Comparison of ENCODE assay signal across 9 mouse cellular contexts in the genomic region with DNA sequence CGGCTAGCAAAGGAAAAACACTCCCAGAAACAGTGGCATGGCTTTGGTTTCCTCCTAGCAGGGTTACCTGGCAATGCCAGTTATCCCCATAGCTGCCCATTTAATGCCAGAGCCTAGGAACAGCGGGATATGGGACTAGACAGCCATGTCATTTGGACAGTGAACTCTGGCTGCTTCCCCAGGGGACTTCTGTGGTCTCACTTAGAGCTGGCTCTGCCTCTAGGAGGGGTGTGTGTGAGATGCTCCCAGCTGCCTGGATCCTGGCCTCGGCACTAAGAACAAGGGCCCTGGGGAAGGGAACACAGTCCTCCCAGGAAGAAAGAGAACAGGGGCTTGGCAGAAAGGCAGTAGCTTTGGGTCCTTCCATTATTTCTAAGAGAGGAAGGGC.
DNase-seq lines count a peak whose midpoint lies in the region; ATAC-seq and TF ChIP-seq lines count a peak whose summit lies in the region.
"Had no signal": no experiment of that assay in that cellular context is flagged by ENCODE, and none has a peak within 500 bp of the region (broad histone marks: within the 10 kb centered on the region; RNA-seq: fewer than 3 reads in every experiment).

No protein-coding gene starts in this region.

- H3K4me1 ChIP-seq in kidney, embryonic 16.5 days (ENCODE audit: insufficient read depth, low read length): peaks cover 27% of the 10 kb centered on the region
- H3K4me1 ChIP-seq in cortical plate, adult 2 months (ENCODE audit: control insufficient read depth, insufficient read depth, low read length): peaks cover 14% of the 10 kb centered on the region
- H3K4me1 ChIP-seq in hindbrain, embryonic 12.5 days: peaks cover 63% of the 10 kb centered on the region
- peaks cover 56% of the 10 kb centered on the region for H3K4me1 ChIP-seq in neural tube, embryonic 12.5 days

- H3K36me3 ChIP-seq in kidney, embryonic 16.5 days (ENCODE audit: insufficient read depth, low read length): no peaks in the 10 kb centered on the region
- H3K36me3 ChIP-seq in hindbrain, embryonic 12.5 days: no peaks in the 10 kb centered on the region
- H3K36me3 ChIP-seq in neural tube, embryonic 12.5 days: 0 out of 2 replicates have a peak, but pooled peaks cover 6% of the 10 kb centered on the region

- TF ChIP-seq CTCF in cortical plate, adult 2 months (IDR thresholded peaks at IDR 0.05; ENCODE audit: extremely low read depth, insufficient read depth, low read length): no peak

- 13% methylated on average over 3 of the region's 3 CpGs for WGBS in kidney, embryonic 16.5 days
- 16% methylated on average over 3 of the region's 3 CpGs for WGBS in hindbrain, embryonic 12.5 days
- WGBS in neural tube, embryonic 12.5 days: 15% methylated on average over 3 of the region's 3 CpGs

- no peaks in the 10 kb centered on the region for H3K9me3 ChIP-seq in kidney, embryonic 16.5 days (ENCODE audit: low read length)
- no peaks in the 10 kb centered on the region for H3K9me3 ChIP-seq in hindbrain, embryonic 12.5 days (replicated peaks)
- no peaks in the 10 kb centered on the region for H3K9me3 ChIP-seq in neural tube, embryonic 12.5 days

- no peaks in the 10 kb centered on the region for H3K27me3 ChIP-seq in kidney, embryonic 16.5 days (ENCODE audit: insufficient read depth, low read length)
- H3K27me3 ChIP-seq in hindbrain, embryonic 12.5 days: no peaks in the 10 kb centered on the region; the same call in 1 of the 2 replicates
- no peaks in the 10 kb centered on the region for H3K27me3 ChIP-seq in neural tube, embryonic 12.5 days (replicated peaks)
- H3K27me3 ChIP-seq: Patski had no signal

- peak overlapping the region; percentile 54 for H3K4me2 ChIP-seq in kidney, embryonic 16.5 days (replicated peaks; ENCODE audit: low read depth, low read length)
- peak overlapping the region; percentile 76 for H3K4me2 ChIP-seq in hindbrain, embryonic 12.5 days (replicated peaks)
- H3K4me2 ChIP-seq in neural tube, embryonic 12.5 days (replicated peaks): peak overlapping the region; percentile 76

- no peak for TF ChIP-seq POLR2A in cortical plate, adult 2 months (IDR thresholded peaks at IDR 0.05; ENCODE audit: extremely low read depth, insufficient read depth, low read length)

- peak overlapping the region; percentile 57 for H3K9ac ChIP-seq in kidney, embryonic 16.5 days (replicated peaks; ENCODE audit: low read length)
- H3K9ac ChIP-seq in hindbrain, embryonic 12.5 days: peak overlapping the region; percentile 88
- peak overlapping the region; percentile 78 for H3K9ac ChIP-seq in neural tube, embryonic 12.5 days

- intact Hi-C loops in left cerebral cortex, postnatal 36 days (cut with DNase I): no loop called here

- ATAC-seq in kidney, embryonic 16.5 days (ENCODE audit: low FRiP score, low TSS enrichment): no peak
- peak; percentile 44; the same call in 1 of the 2 replicates for ATAC-seq in hindbrain, embryonic 12.5 days (ENCODE audit: low FRiP score)
- peak; percentile 56 for ATAC-seq in neural tube, embryonic 12.5 days (ENCODE audit: low FRiP score, low read depth)
- ATAC-seq: Patski had no signal

- peak overlapping the region; percentile 47 for H3K4me3 ChIP-seq in kidney, embryonic 16.5 days (ENCODE audit: low read length)
- peak overlapping the region; percentile 45 for H3K4me3 ChIP-seq in cortical plate, adult 2 months (ENCODE audit: insufficient read depth, low read length)
- peak overlapping the region; percentile 58 for H3K4me3 ChIP-seq in hindbrain, embryonic 12.5 days
- H3K4me3 ChIP-seq in neural tube, embryonic 12.5 days: peak overlapping the region; percentile 57

- peak overlapping the region; percentile 37; the same call in 1 of the 2 replicates for H3K27ac ChIP-seq in kidney, embryonic 16.5 days (ENCODE audit: low read length)
- H3K27ac ChIP-seq in cortical plate, adult 2 months (ENCODE audit: insufficient read depth, low read length): peak overlapping the region; percentile 9; the same call in 1 of the 2 replicates
- H3K27ac ChIP-seq in hindbrain, embryonic 12.5 days: peak overlapping the region; percentile 96
- H3K27ac ChIP-seq in neural tube, embryonic 12.5 days: peak overlapping the region; percentile 95

- no peak for DNase-seq in kidney, adult 11 months
- no peak for DNase-seq in left cerebral cortex, adult 9 months (ENCODE audit: low spot score in 2 of 2)
- DNase-seq in left cerebral cortex, postnatal 36 days (ENCODE audit: low spot score in 2 of 2): no peak
- no peak for DNase-seq in frontal cortex, postnatal 25 days (ENCODE audit: low spot score in 2 of 2)

Comparison
In these comparisons a context has a peak if more than half of its experiments do, and no peak if none do; other contexts are left out.
1. H3K27ac ChIP-seq: peak in every context shown above with its lines; median percentile 96 in hindbrain, embryonic 12.5 days; 95 in neural tube, embryonic 12.5 days; 37 in kidney, embryonic 16.5 days; 9 in cortical plate, adult 2 months.